Mouse (Mus musculus): ENCODE data around the gene Rnft1.

Rnft1 gene

GRCm38 (mm10) chr11:86484101-86484868 is at the start of gene Rnft1:
TSS of gene Rnft1 (plus strand) at chr11:86484657.
- peak; percentile 97 for DNase-seq (ENCODE audit: extremely low spot score, low spot score)

GRCm38 (mm10) chr11:86436843-86437242 is 47.6 kb upstream of the Rnft1 start:
- no peak for DNase-seq (ENCODE audit: extremely low spot score, low spot score)

- DNase-seq (ENCODE audit: extremely low spot score, low spot score) = no peak
These were observed 46.2 kb upstream of the Rnft1 start for GRCm38 (mm10) chr11:86438261-86438660.

- no peak for DNase-seq (ENCODE audit: extremely low spot score, low spot score)
These were observed 43.7 kb upstream of the Rnft1 start for GRCm38 (mm10) chr11:86440791-86441190.

GRCm38 (mm10) chr11:86453991-86454390 is 30.5 kb upstream of the Rnft1 start:
- DNase-seq (ENCODE audit: extremely low spot score, low spot score) = no peak

- no peak for DNase-seq (ENCODE audit: extremely low spot score, low spot score)
These were observed 26.9 kb upstream of the Rnft1 start for GRCm38 (mm10) chr11:86457545-86457944.

GRCm38 (mm10) chr11:86458866-86459265 is 25.6 kb upstream of the Rnft1 start:
- DNase-seq (ENCODE audit: extremely low spot score, low spot score) = no peak

- DNase-seq (ENCODE audit: extremely low spot score, low spot score) = no peak
These were observed 21.9 kb upstream of the Rnft1 start for GRCm38 (mm10) chr11:86462579-86462978.

- DNase-seq (ENCODE audit: extremely low spot score, low spot score) = peak; percentile 61
These were observed 20.2 kb upstream of the Rnft1 start for GRCm38 (mm10) chr11:86464275-86464674.

- DNase-seq (ENCODE audit: extremely low spot score, low spot score) = no peak
These were observed 16.1 kb upstream of the Rnft1 start for GRCm38 (mm10) chr11:86468345-86468744.

GRCm38 (mm10) chr11:86468971-86469370 is 15.5 kb upstream of the Rnft1 start:
- no peak for DNase-seq (ENCODE audit: extremely low spot score, low spot score)

GRCm38 (mm10) chr11:86471785-86472184 is 12.7 kb upstream of the Rnft1 start:
- no peak for DNase-seq (ENCODE audit: extremely low spot score, low spot score)

- DNase-seq (ENCODE audit: extremely low spot score, low spot score) = no peak
These were observed 11.7 kb upstream of the Rnft1 start for GRCm38 (mm10) chr11:86472771-86473171.

GRCm38 (mm10) chr11:86473576-86473975 is 10.9 kb upstream of the Rnft1 start:
- DNase-seq (ENCODE audit: extremely low spot score, low spot score) = no peak

GRCm38 (mm10) chr11:86484910-86485510 is 553 bp downstream of the Rnft1 start:
- DNase-seq (ENCODE audit: extremely low spot score, low spot score) = peak; percentile 67

- DNase-seq (ENCODE audit: extremely low spot score, low spot score) = no peak
These were observed 6.3 kb downstream of the Rnft1 start for GRCm38 (mm10) chr11:86490782-86491181.

- no peak for DNase-seq (ENCODE audit: extremely low spot score, low spot score)
These were observed 12.9 kb downstream of the Rnft1 start for GRCm38 (mm10) chr11:86497356-86497755.

- DNase-seq (ENCODE audit: extremely low spot score, low spot score) = no peak
These were observed 13.5 kb downstream of the Rnft1 start for GRCm38 (mm10) chr11:86497908-86498307.

GRCm38 (mm10) chr11:86500795-86501194 is 16.3 kb downstream of the Rnft1 start:
- no peak for DNase-seq (ENCODE audit: extremely low spot score, low spot score)

- DNase-seq (ENCODE audit: extremely low spot score, low spot score) = no peak
These were observed 18.7 kb downstream of the Rnft1 start for GRCm38 (mm10) chr11:86503121-86503520.

GRCm38 (mm10) chr11:86507334-86507733 is 22.9 kb downstream of the Rnft1 start:
- no peak for DNase-seq (ENCODE audit: extremely low spot score, low spot score)

- no peak for DNase-seq (ENCODE audit: extremely low spot score, low spot score)
These were observed 23.5 kb downstream of the Rnft1 start for GRCm38 (mm10) chr11:86507991-86508390.

- DNase-seq (ENCODE audit: extremely low spot score, low spot score) = no peak
These were observed 32.2 kb downstream of the Rnft1 start for GRCm38 (mm10) chr11:86516620-86517019.
